Mouse (Mus musculus): ENCODE measurements around the gene Igsf23.

- TF ChIP-seq TAL1 (IDR thresholded peaks at IDR 0.05; ENCODE audit: low read length) (no peak), GATA1 (IDR thresholded peaks at IDR 0.05; ENCODE audit: low read length) (no peak)
These were observed 60.7 kb downstream of the Igsf23 start for GRCm38 (mm10) chr7:19889881-19890280.

Measured in erythroblast, embryonic 14.5 days (primary cell).